Mouse (Mus musculus) embryonic fibroblast, embryonic 13.5 days (primary cell): ENCODE results near the gene Cdh15.

Experiments used
- CTCF ChIP-seq: IDR thresholded peaks from 2 replicates; pipeline ENCODE4 v1.5.1; 2011; ENCODE audit warnings: mild to moderate bottlenecking, control low read depth, low read length, moderate library complexity, borderline replicate concordance; ENCODE audit not compliant: insufficient read depth
- POLR2A ChIP-seq: IDR thresholded peaks from 2 replicates; pipeline ENCODE4 v1.6.1; 2011; ENCODE audit warnings: low read depth, mild to moderate bottlenecking, control low read depth, low read length, moderate library complexity

GRCm38 (mm10) chr8:122904496-122904895 is 56.7 kb downstream of the Cdh15 start:
- TF ChIP-seq CTCF, result no peak
- no peak for TF ChIP-seq POLR2A
